Mouse (Mus musculus) liver, postnatal 0 days (tissue): ENCODE results near the gene Gm48551. TPM values are rescaled to one million over a fixed set of nuclear protein-coding genes. Genes with fewer than 3 reads are reported as not detected.
A peak's percentile ranks its signal among the peaks of the same experiment; 100 is the strongest.

Experiments used
- ATAC-seq: fragments of 200-750 bp; cut with Nextera tagmentation; 2 replicates; pipeline ENCODE4 v1.8.0; 2017; ENCODE audit warnings: mild to moderate bottlenecking, moderate library complexity
- DNase-seq: peaks from one replicate; pipeline ENCODE4 v3.0.0-alpha.2; 2016
- H3K27ac ChIP-seq: fragments of 300-500 bp; sonication (generic); 2 replicates; pipeline ENCODE4 v1.5.1; 2014; ENCODE audit warnings: antibody characterized with exemption, moderate library complexity, mild to moderate bottlenecking, low read depth
- H3K27me3 ChIP-seq: fragments of 300-500 bp; sonication (generic); 2 replicates; pipeline ENCODE4 v1.6.1; 2014; ENCODE audit warnings: low read length, control low read depth, mixed read lengths; ENCODE audit not compliant: insufficient read depth
- H3K36me3 ChIP-seq: fragments of 300-500 bp; sonication (generic); replicated peaks from 2 replicates; pipeline ENCODE4 v1.6.1; 2014; ENCODE audit warnings: mild to moderate bottlenecking, control low read depth, low read length, moderate library complexity, mixed read lengths; ENCODE audit not compliant: insufficient read depth
- H3K4me1 ChIP-seq: fragments of 300-500 bp; sonication (generic); 2 replicates; pipeline ENCODE4 v1.6.1; 2014; ENCODE audit warnings: antibody characterized with exemption, mild to moderate bottlenecking, control low read depth; ENCODE audit not compliant: insufficient read depth
- H3K4me2 ChIP-seq: fragments of 300-500 bp; sonication (generic); 2 replicates; pipeline ENCODE4 v1.6.1; 2014; ENCODE audit warnings: low read depth, mild to moderate bottlenecking, low read length, moderate library complexity, mixed read lengths
- H3K4me3 ChIP-seq: fragments of 300-500 bp; sonication (generic); 2 replicates; pipeline ENCODE4 v1.5.1; 2014; ENCODE audit warnings: low read depth, low read length
- H3K9ac ChIP-seq: fragments of 300-500 bp; sonication (generic); replicated peaks from 2 replicates; pipeline ENCODE4 v1.6.1; 2014; ENCODE audit warnings: mild to moderate bottlenecking, moderate library complexity
- H3K9me3 ChIP-seq: fragments of 300-500 bp; sonication (generic); 2 replicates; pipeline ENCODE4 v1.6.1; 2016; ENCODE audit warnings: mild to moderate bottlenecking, control low read depth, low read length, mixed read lengths
- CTCF ChIP-seq: sonication (generic); IDR thresholded peaks from 2 replicates; pipeline ENCODE4 v1.5.1; 2016; ENCODE audit warnings: antibody characterized with exemption, low read depth
- EP300 ChIP-seq: IDR thresholded peaks from 2 replicates; pipeline ENCODE4 v1.6.1; 2016; ENCODE audit warnings: antibody characterized with exemption, low read depth, mild to moderate bottlenecking
- WGBS: fragments of 180-500 bp; shearing (Covaris S2); extraction: QIAGEN DNeasy Blood & Tissue Kit; methylation state at CpG from one replicate; pipeline ENCODE4 v1.1.7; 2014; ENCODE audit not compliant: insufficient replicate concordance; 5-methylcytosine and 5-hydroxymethylcytosine counted together
- polyA plus RNA-seq: library from polyadenylated mRNA; unstranded; fragments of >200 nt; fragmentation: Nextera tagmentation; extraction: Ambion mirVana; gene quantifications from 2 replicates; pipeline ENCODE4 v1.2.1, GENCODE M21; 2015

Gene Gm48551
- polyA plus RNA-seq, 1 experiment from 2014 or later, result 0.70 TPM

DNA sequence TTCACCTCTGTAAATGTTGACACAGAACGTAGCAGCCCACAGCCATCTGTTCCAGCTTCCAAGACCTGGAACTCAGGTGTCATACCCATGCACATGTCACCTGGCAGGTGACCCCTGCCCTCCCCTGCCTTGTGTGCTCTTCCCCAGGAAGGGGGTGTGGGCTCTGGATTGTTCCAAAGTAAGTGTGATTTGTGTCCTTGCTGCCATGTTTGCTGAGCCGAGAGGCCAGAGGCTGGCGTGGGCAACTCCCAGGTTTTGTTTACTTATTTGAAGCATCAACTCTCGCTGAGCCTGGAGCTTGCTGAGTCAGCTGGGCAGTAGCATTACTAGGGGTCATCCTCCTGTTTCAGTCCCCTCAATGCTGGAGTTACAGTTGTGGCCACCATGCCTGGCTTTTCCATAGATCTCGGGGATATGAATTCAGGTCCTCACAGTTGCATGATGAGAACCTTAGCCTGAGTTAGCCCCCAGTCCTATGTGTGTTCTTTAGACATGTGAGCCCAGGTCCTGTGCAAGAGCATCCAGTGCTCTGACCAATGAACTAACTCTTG is 4.3 kb downstream of the Gm48551 start, which contains the start of gene Gm48552:
Gene Gm48552, plus strand, starts transcription at position 501 of the 551 bp plus-strand sequence.
- Histone ChIP-seq H3K27me3 (no peaks in the 10 kb centered on the region), H3K4me2 (no peak within 1 kb of the TSS), H3K9me3 (no peaks in the 10 kb centered on the region), H3K4me1 (peaks cover 35% of the 10 kb centered on the region), H3K9ac (no peak within 1 kb of the TSS), H3K4me3 (no peak within 1 kb of the TSS), H3K27ac (0 out of 2 replicates have a peak within 1 kb of the TSS, but pooled peaks have one; percentile 11), H3K36me3 (peaks cover 24% of the 10 kb centered on the region)
- no peak for DNase-seq
- TF ChIP-seq CTCF (no peak), EP300 (no peak)
- ATAC-seq, result no peak
- WGBS, result 64% methylated on average over 5 of the region's 5 CpGs

GRCm38 (mm10) chr10:81389373-81389772 is 5.1 kb downstream of the Gm48551 start:
- no peak for DNase-seq
- Histone ChIP-seq H3K36me3 (peaks cover 24% of the 10 kb centered on the region), H3K4me2 (no peak overlapping the region), H3K9me3 (no peaks in the 10 kb centered on the region), H3K9ac (no peak overlapping the region), H3K27ac (no peak overlapping the region), H3K4me1 (peaks cover 39% of the 10 kb centered on the region), H3K27me3 (no peaks in the 10 kb centered on the region), H3K4me3 (no peak overlapping the region)
- TF ChIP-seq CTCF, result no peak
- TF ChIP-seq EP300, result no peak
- WGBS, result 69% methylated on average over 3 of the region's 3 CpGs
- ATAC-seq, result no peak

GRCm38 (mm10) chr10:81389801-81390677 is 5.8 kb downstream of the Gm48551 start:
- Histone ChIP-seq H3K9ac (no peak overlapping the region), H3K4me2 (no peak overlapping the region), H3K9me3 (no peaks in the 10 kb centered on the region), H3K27ac (no peak overlapping the region), H3K27me3 (no peaks in the 10 kb centered on the region), H3K36me3 (peaks cover 24% of the 10 kb centered on the region), H3K4me3 (no peak overlapping the region), H3K4me1 (peaks cover 37% of the 10 kb centered on the region)
- ATAC-seq, result peak; percentile 62
- TF ChIP-seq CTCF, result peak; percentile 96
- no peak for TF ChIP-seq EP300
- 55% methylated on average over 23 of the region's 23 CpGs for WGBS
- DNase-seq, result peak; percentile 86

GRCm38 (mm10) chr10:81390678-81390965 is 6.4 kb downstream of the Gm48551 start:
- Histone ChIP-seq H3K4me2 (no peak overlapping the region), H3K27ac (no peak overlapping the region), H3K9me3 (no peaks in the 10 kb centered on the region), H3K4me1 (peaks cover 31% of the 10 kb centered on the region), H3K4me3 (no peak overlapping the region), H3K36me3 (peaks cover 24% of the 10 kb centered on the region), H3K27me3 (no peaks in the 10 kb centered on the region), H3K9ac (no peak overlapping the region)
- no peak for ATAC-seq
- 84% methylated on average over 12 of the region's 13 CpGs for WGBS
- no peak for DNase-seq
- TF ChIP-seq EP300 (no peak), CTCF (no peak)

DNA sequence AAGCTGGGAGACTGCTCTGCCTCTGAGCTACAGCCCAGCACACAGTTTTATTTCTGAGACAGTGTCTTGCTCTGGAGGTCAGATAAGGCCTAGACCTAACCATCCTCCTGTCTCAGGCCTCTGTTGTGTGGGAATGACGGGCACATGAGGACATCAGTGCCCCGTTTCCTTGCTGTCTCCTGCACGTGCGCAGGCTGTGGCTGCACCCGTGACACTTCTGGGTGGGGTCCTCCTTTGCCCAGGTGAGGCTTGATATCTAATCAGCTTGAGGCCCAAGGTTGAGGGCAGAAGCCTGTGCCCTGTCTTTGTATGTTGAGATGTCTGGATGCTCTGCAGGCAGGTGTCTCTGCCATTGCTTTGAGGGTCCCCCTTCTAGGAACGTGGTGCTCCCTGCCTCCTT is 8.0 kb downstream of the Gm48551 start:
- no peak overlapping the region for H3K4me2 ChIP-seq
- no peaks in the 10 kb centered on the region for H3K9me3 ChIP-seq
- H3K27me3 ChIP-seq, result no peaks in the 10 kb centered on the region
- H3K36me3 ChIP-seq, result peaks cover 9% of the 10 kb centered on the region
- H3K4me3 ChIP-seq, result no peak overlapping the region
- no peak for ATAC-seq
- H3K27ac ChIP-seq, result no peak overlapping the region
- DNase-seq, result no peak
- TF ChIP-seq CTCF (no peak), EP300 (no peak)
- 69% methylated on average over 6 of the region's 6 CpGs for WGBS
- H3K4me1 ChIP-seq, result peaks cover 25% of the 10 kb centered on the region
- no peak overlapping the region for H3K9ac ChIP-seq

DNA sequence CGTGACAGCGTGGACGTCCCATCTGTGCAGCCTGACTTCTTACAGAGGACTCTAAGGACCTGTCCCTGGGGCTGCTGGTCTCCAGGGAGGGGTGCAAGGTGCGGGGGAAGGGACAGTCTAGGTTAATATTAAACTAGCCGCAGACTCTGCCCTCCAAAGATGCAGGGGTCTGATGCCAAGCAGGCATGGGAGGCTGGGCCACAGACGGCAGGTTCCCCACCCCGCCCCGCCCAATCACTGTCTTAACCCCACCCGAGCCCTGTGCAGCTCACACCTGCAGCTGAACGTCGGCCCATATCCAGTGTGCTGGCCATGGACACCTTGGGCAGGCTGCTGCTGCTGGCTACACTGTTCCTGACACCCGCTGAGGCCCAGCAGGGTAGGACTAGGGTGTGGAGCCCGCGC is 8.5 kb downstream of the Gm48551 start, which contains the start of gene Smim24:
Gene Smim24, plus strand, starts transcription at position 271 of the 405 bp plus-strand sequence.
- no peak; the same call in 1 of the 2 replicates for ATAC-seq
- Histone ChIP-seq H3K27ac (peak within 1 kb of the TSS; percentile 44), H3K27me3 (no peaks in the 10 kb centered on the region), H3K4me1 (peaks cover 25% of the 10 kb centered on the region), H3K9ac (peak within 1 kb of the TSS; percentile 60), H3K4me3 (peak within 1 kb of the TSS; percentile 29), H3K4me2 (peak within 1 kb of the TSS; percentile 62), H3K9me3 (no peaks in the 10 kb centered on the region), H3K36me3 (peaks cover 8% of the 10 kb centered on the region)
- 48% methylated on average over 14 of the region's 14 CpGs for WGBS
- DNase-seq, result no peak
- TF ChIP-seq CTCF (no peak), EP300 (no peak)
